Mouse (Mus musculus) stomach, postnatal 0 days (tissue): ENCODE results near the gene Stoml1.

Experiments used
- CTCF ChIP-seq: IDR thresholded peaks from 2 replicates; pipeline ENCODE4 v1.5.1; 2016; ENCODE audit warnings: antibody characterized with exemption, low read depth, mild to moderate bottlenecking, moderate library complexity
- EP300 ChIP-seq: optimal IDR thresholded peaks from 2 replicates; pipeline ENCODE3; 2016; ENCODE audit warnings: antibody characterized with exemption

DNA sequence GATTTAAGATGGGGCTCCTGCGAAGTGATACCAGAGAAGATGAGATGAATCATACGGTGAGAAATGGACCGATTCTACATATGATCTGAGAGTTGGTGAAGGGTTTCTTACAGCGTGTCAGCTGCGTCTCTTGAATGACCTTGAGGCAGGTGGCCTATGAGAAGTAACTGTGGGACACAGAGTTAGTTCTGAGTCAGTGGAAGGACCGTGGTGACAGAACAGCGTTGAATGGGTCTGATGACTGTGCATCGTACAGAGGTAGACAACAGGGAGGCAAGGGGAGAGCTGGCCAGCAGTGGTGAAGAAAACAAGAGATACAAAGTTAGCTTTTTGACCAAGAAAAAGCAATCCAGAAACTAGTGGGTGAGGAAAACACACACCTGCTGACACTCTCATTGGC is 2.6 kb upstream of the Stoml1 start:
- TF ChIP-seq CTCF (no peak), EP300 (no peak)
